Mouse (Mus musculus) T-helper 1 cell (primary cell): ENCODE measurements around the gene Phospho2.
"Not testable (repeated sequence)": the region's sequence is repeated elsewhere in the genome, so short reads cannot be mapped to it uniquely, and the experiment has no call there.

Experiments used
- in situ Hi-C: fragments of 300-600 bp; cut with MboI, MseI; formaldehyde crosslinking; loops from one replicate; pipeline ENCODE4 v1.15.1; 2025; ENCODE audit warnings: high pct_unique_total_duplicates

Phospho2 gene

GRCm38 (mm10) chr2:69789429-69790069 lies at the start of gene Phospho2, which contains the start of gene Ccdc173:
Gene Phospho2, plus strand, starts transcription at chr2:69789623.
Gene Ccdc173, minus strand, starts transcription at chr2:69789575.
- in situ Hi-C loops: no loop called here

- in situ Hi-C loops: no loop called here
Measured at GRCm38 (mm10) chr2:69745091-69745490, 44.3 kb upstream of the Phospho2 start.

GRCm38 (mm10) chr2:69760980-69761379 lies 28.4 kb upstream of the Phospho2 start:
- in situ Hi-C loops: no loop called here

- in situ Hi-C loops: no loop called here
Measured at GRCm38 (mm10) chr2:69763340-69763739, 26.1 kb upstream of the Phospho2 start.

- in situ Hi-C loops: no loop called here
Measured at GRCm38 (mm10) chr2:69764716-69765115, 24.7 kb upstream of the Phospho2 start.

- in situ Hi-C loops: no loop called here
Measured at GRCm38 (mm10) chr2:69773331-69773730, 16.1 kb upstream of the Phospho2 start.

- in situ Hi-C loops: no loop called here
Measured at GRCm38 (mm10) chr2:69777985-69778835, 11.2 kb upstream of the Phospho2 start.

GRCm38 (mm10) chr2:69778836-69779177 lies 10.6 kb upstream of the Phospho2 start:
- in situ Hi-C loops: no loop called here

GRCm38 (mm10) chr2:69788974-69789373 lies 449 bp upstream of the Phospho2 start:
- in situ Hi-C loops: no loop called here

- in situ Hi-C loops: no loop called here
Measured at GRCm38 (mm10) chr2:69790285-69790684, 862 bp downstream of the Phospho2 start.

- in situ Hi-C loops: no loop called here
Measured at GRCm38 (mm10) chr2:69790722-69791121, 1.3 kb downstream of the Phospho2 start.

- in situ Hi-C loops: no loop called here
Measured at GRCm38 (mm10) chr2:69802911-69803312, 13.5 kb downstream of the Phospho2 start.

- in situ Hi-C loops: no loop called here
Measured at GRCm38 (mm10) chr2:69803756-69804155, 14.3 kb downstream of the Phospho2 start.

- in situ Hi-C loops: not testable (repeated sequence)
Measured at GRCm38 (mm10) chr2:69804663-69805062, 15.2 kb downstream of the Phospho2 start.

GRCm38 (mm10) chr2:69810169-69810568 lies 20.7 kb downstream of the Phospho2 start:
- in situ Hi-C loops: no loop called here

- in situ Hi-C loops: not testable (repeated sequence)
Measured at GRCm38 (mm10) chr2:69811349-69811748, 21.9 kb downstream of the Phospho2 start.

GRCm38 (mm10) chr2:69816575-69816974 lies 27.2 kb downstream of the Phospho2 start:
- in situ Hi-C loops: no loop called here

GRCm38 (mm10) chr2:69818350-69819085 lies 29.1 kb downstream of the Phospho2 start:
- in situ Hi-C loops: no loop called here

- in situ Hi-C loops: no loop called here
Measured at GRCm38 (mm10) chr2:69820201-69820600, 30.8 kb downstream of the Phospho2 start.

GRCm38 (mm10) chr2:69821711-69822110 lies 32.3 kb downstream of the Phospho2 start, which contains the start of gene Klhl23:
Gene Klhl23, plus strand, starts transcription at chr2:69821944.
- in situ Hi-C loops: no loop called here

- in situ Hi-C loops: no loop called here
Measured at GRCm38 (mm10) chr2:69822361-69823128, 33.1 kb downstream of the Phospho2 start.
